In genomic region chr2:145936975-145937374, GRCm38 (mm10) we compare ENCODE assay signal across 22 mouse cellular contexts. TPM values are rescaled to one million over a fixed set of nuclear protein-coding genes. Genes with fewer than 3 reads are reported as not detected.
DNase-seq lines count a peak whose midpoint lies in the region; ATAC-seq lines count a peak whose summit lies in the region.
"Had no signal": no experiment of that assay in that cellular context is flagged by ENCODE, and none has a peak within 500 bp of the region (broad histone marks: within the 10 kb centered on the region; RNA-seq: fewer than 3 reads in every experiment).

No protein-coding gene starts in this region.

- no peaks in the 10 kb centered on the region for H3K27me3 ChIP-seq in heart, embryonic 12.5 days (replicated peaks)
- no peaks in the 10 kb centered on the region for H3K27me3 ChIP-seq in forebrain, embryonic 11.5 days (ENCODE audit: control insufficient read depth, insufficient read depth, low read length)
- H3K27me3 ChIP-seq in forebrain, embryonic 13.5 days, result 0 out of 2 replicates have a peak, but pooled peaks cover 8% of the 10 kb centered on the region
- H3K27me3 ChIP-seq: embryonic facial prominence, embryonic 15.5 days; hindbrain, embryonic 12.5 days; intestine, embryonic 15.5 days; kidney, embryonic 15.5 days; midbrain, embryonic 12.5 days had no signal

- peaks cover 5% of the 10 kb centered on the region for H3K36me3 ChIP-seq in heart, embryonic 12.5 days
- no peaks in the 10 kb centered on the region for H3K36me3 ChIP-seq in forebrain, embryonic 11.5 days (ENCODE audit: control insufficient read depth, insufficient read depth, low read length)
- peaks cover 9% of the 10 kb centered on the region for H3K36me3 ChIP-seq in forebrain, embryonic 13.5 days (ENCODE audit: poor library complexity, severe bottlenecking)
- H3K36me3 ChIP-seq: intestine, embryonic 15.5 days had no signal

- peak; percentile 41 for DNase-seq in adrenal gland, postnatal 10 days
- peak; percentile 22 to 23 for DNase-seq in adrenal gland, postnatal 36 days
- peak; percentile 24 for DNase-seq in heart, postnatal 25 days (ENCODE audit: low spot score)
- no peak for DNase-seq in forebrain, embryonic 11.5 days (ENCODE audit: low spot score)
- DNase-seq in MN1 (ENCODE audit: low spot score), result no peak
- DNase-seq: cerebellum, postnatal 10 days; embryo, embryonic 11 days; gastrocnemius, postnatal 25 days; liver; liver, postnatal 0 days; spleen, adult 18-20 months had no signal

- peak overlapping the region; percentile 48; the same call in 1 of the 2 replicates for H3K27ac ChIP-seq in heart, embryonic 12.5 days (ENCODE audit: poor library complexity, severe bottlenecking)
- no peak overlapping the region for H3K27ac ChIP-seq in forebrain, embryonic 11.5 days (ENCODE audit: low read depth, low read length)
- no peak overlapping the region for H3K27ac ChIP-seq in forebrain, embryonic 13.5 days
- H3K27ac ChIP-seq: embryonic facial prominence, embryonic 15.5 days; forebrain, embryonic 12.5 days; hindbrain, embryonic 12.5 days; intestine, embryonic 15.5 days; kidney, embryonic 15.5 days; midbrain, embryonic 12.5 days had no signal

- no peak overlapping the region for H3K4me3 ChIP-seq in heart, embryonic 12.5 days
- no peak overlapping the region for H3K4me3 ChIP-seq in forebrain, embryonic 11.5 days (ENCODE audit: low read depth, low read length)
- no peak overlapping the region for H3K4me3 ChIP-seq in forebrain, embryonic 13.5 days
- H3K4me3 ChIP-seq: embryonic facial prominence, embryonic 15.5 days; forebrain, embryonic 12.5 days; hindbrain, embryonic 12.5 days; intestine, embryonic 15.5 days; kidney, embryonic 15.5 days; midbrain, embryonic 12.5 days had no signal

- H3K9ac ChIP-seq in heart, embryonic 12.5 days, result no peak overlapping the region
- H3K9ac ChIP-seq in forebrain, embryonic 11.5 days (ENCODE audit: low read length), result no peak overlapping the region
- no peak overlapping the region for H3K9ac ChIP-seq in forebrain, embryonic 13.5 days
- H3K9ac ChIP-seq: embryonic facial prominence, embryonic 15.5 days; forebrain, embryonic 12.5 days; hindbrain, embryonic 12.5 days; intestine, embryonic 15.5 days; kidney, embryonic 15.5 days; liver, postnatal 0 days; midbrain, embryonic 12.5 days had no signal

- H3K9me3 ChIP-seq in heart, embryonic 12.5 days (replicated peaks), result no peaks in the 10 kb centered on the region
- H3K9me3 ChIP-seq in forebrain, embryonic 11.5 days (ENCODE audit: control insufficient read depth, low read length), result no peaks in the 10 kb centered on the region
- no peaks in the 10 kb centered on the region for H3K9me3 ChIP-seq in forebrain, embryonic 13.5 days (replicated peaks)
- H3K9me3 ChIP-seq: embryonic facial prominence, embryonic 15.5 days; forebrain, embryonic 12.5 days; G1E; hindbrain, embryonic 12.5 days; intestine, embryonic 15.5 days; kidney, embryonic 15.5 days; midbrain, embryonic 12.5 days had no signal

- peak overlapping the region; percentile 24 for H3K4me2 ChIP-seq in heart, embryonic 12.5 days
- no peak overlapping the region for H3K4me2 ChIP-seq in forebrain, embryonic 11.5 days (ENCODE audit: low read depth, low read length, severe bottlenecking)
- no peak overlapping the region for H3K4me2 ChIP-seq in forebrain, embryonic 13.5 days
- H3K4me2 ChIP-seq: embryonic facial prominence, embryonic 15.5 days; forebrain, embryonic 12.5 days; hindbrain, embryonic 12.5 days; intestine, embryonic 15.5 days; kidney, embryonic 15.5 days; midbrain, embryonic 12.5 days had no signal

- no peak for ATAC-seq in heart, embryonic 12.5 days (ENCODE audit: insufficient number of reproducible peaks, low FRiP score)
- no peak for ATAC-seq in forebrain, embryonic 11.5 days (replicated peaks; ENCODE audit: low FRiP score)
- ATAC-seq in forebrain, embryonic 13.5 days, result no peak
- ATAC-seq: intestine, embryonic 15.5 days; liver, postnatal 0 days had no signal

- H3K4me1 ChIP-seq in heart, embryonic 12.5 days (replicated peaks), result peaks cover 8% of the 10 kb centered on the region
- H3K4me1 ChIP-seq in forebrain, embryonic 11.5 days (replicated peaks; ENCODE audit: control insufficient read depth, insufficient read depth, low read length), result peaks cover 2% of the 10 kb centered on the region; the same call in 1 of the 2 replicates
- H3K4me1 ChIP-seq in forebrain, embryonic 13.5 days, result peaks cover 11% of the 10 kb centered on the region

- WGBS in heart, embryonic 12.5 days, result 46% methylated on average over 8 of the region's 8 CpGs
- 82% methylated on average over 8 of the region's 8 CpGs for WGBS in forebrain, embryonic 11.5 days
- WGBS in forebrain, embryonic 13.5 days, result 90% methylated on average over 8 of the region's 8 CpGs

- intact Hi-C loops in heart, postnatal 25 days (cut with DNase I), result no loop called here

RNA-seq across cellular contexts. Expression of gene Crnkl1, which starts 2.2 kb away (rescaled TPM):
- 10 to 100 TPM; 19.2 to 22.0 TPM for total RNA-seq in adrenal gland, postnatal 10 days (2021)
- total RNA-seq in adrenal gland, postnatal 36 days (2021), result 10 to 100 TPM; 26.6 to 26.9 TPM
- polyA plus RNA-seq in heart, embryonic 12.5 days (2016; fragmentation: Nextera tagmentation; extraction: Ambion mirVana), result 19.8 and 21.6 TPM in 2 replicates
- 10 to 100 TPM; 17.5 to 20.5 TPM for total RNA-seq in heart, postnatal 25 days (2021)
- polyA plus RNA-seq in forebrain, embryonic 11.5 days (2014; fragmentation: Nextera tagmentation; extraction: Ambion mirVana), result 40.9 and 45.0 TPM in 2 replicates
- 35.0 and 35.5 TPM in 2 replicates for polyA plus RNA-seq in forebrain, embryonic 13.5 days (2015; fragmentation: Nextera tagmentation; extraction: Ambion mirVana)

RNA-seq across cellular contexts. Expression of gene Cfap61, which starts 2.4 kb away (rescaled TPM):
- total RNA-seq in adrenal gland, postnatal 10 days (2021), result 10 to 100 TPM; 12.1 to 20.4 TPM
- total RNA-seq in adrenal gland, postnatal 36 days (2021), result 10 to 100 TPM; 21.3 to 27.2 TPM
- polyA plus RNA-seq in heart, embryonic 12.5 days (2016; fragmentation: Nextera tagmentation; extraction: Ambion mirVana), result 0.59 and 1.0 TPM in 2 replicates
- 1 to 10 TPM in 1 of 2 experiments, under 1 TPM in 1; 0.95 to 1.2 TPM for total RNA-seq in heart, postnatal 25 days (2021)
- 1.4 and 1.9 TPM in 2 replicates for polyA plus RNA-seq in forebrain, embryonic 11.5 days (2014; fragmentation: Nextera tagmentation; extraction: Ambion mirVana)
- 2.0 and 2.3 TPM in 2 replicates for polyA plus RNA-seq in forebrain, embryonic 13.5 days (2015; fragmentation: Nextera tagmentation; extraction: Ambion mirVana)
- total RNA-seq: gastrocnemius, postnatal 25 days; neutrophil, adult 5-6 weeks had no signal
- polyA plus RNA-seq: G1E; liver, postnatal 0 days; stomach, embryonic 14.5 days had no signal

RNA-seq across cellular contexts. Expression of gene Naa20, which starts 35.1 kb away (rescaled TPM):
- 10 to 100 TPM; 68.5 to 75.2 TPM for total RNA-seq in adrenal gland, postnatal 10 days (2021)
- total RNA-seq in adrenal gland, postnatal 36 days (2021), result 10 to 100 TPM; 51.3 to 60.0 TPM
- 164 and 166 TPM in 2 replicates for polyA plus RNA-seq in heart, embryonic 12.5 days (2016; fragmentation: Nextera tagmentation; extraction: Ambion mirVana)
- total RNA-seq in heart, postnatal 25 days (2021), result 100 to 1,000 TPM; 102 to 108 TPM
- polyA plus RNA-seq in forebrain, embryonic 11.5 days (2014; fragmentation: Nextera tagmentation; extraction: Ambion mirVana), result 142 and 144 TPM in 2 replicates
- 134 TPM in 2 replicates for polyA plus RNA-seq in forebrain, embryonic 13.5 days (2015; fragmentation: Nextera tagmentation; extraction: Ambion mirVana)

Comparison
In these comparisons a context has a peak if more than half of its experiments do, and no peak if none do; other contexts are left out.
1. DNase-seq: peak in adrenal gland, postnatal 10 days (single experiment), adrenal gland, postnatal 36 days (2 of 2) and heart, postnatal 25 days (single experiment); none in forebrain, embryonic 11.5 days (single experiment) and MN1 (single experiment).
2. RNA of gene Cfap61, which starts 2.4 kb away (total RNA-seq): 21.3 to 27.2 TPM in adrenal gland, postnatal 36 days and 12.1 to 20.4 TPM in adrenal gland, postnatal 10 days; 0.95 to 1.2 TPM in heart, postnatal 25 days; every median in the first group is over 4 times any median in the second.